Mouse (Mus musculus): ENCODE data around the gene Malrd1. TPM values are rescaled to one million over a fixed set of nuclear protein-coding genes. Genes with fewer than 3 reads are reported as not detected.
"Not testable (repeated sequence)": the region's sequence is repeated elsewhere in the genome, so short reads cannot be mapped to it uniquely, and the experiment has no call there.

The Malrd1 gene
- polyA plus RNA-seq, 1 experiment from 2014 or later = not detected

GRCm38 (mm10) chr2:15893418-15894120 is 367.3 kb downstream of the Malrd1 start:
- no peaks in the 10 kb centered on the region for H3K4me1 ChIP-seq
- no peak for DNase-seq (ENCODE audit: low spot score)
- H3K36me3 ChIP-seq = no peaks in the 10 kb centered on the region
- no peaks in the 10 kb centered on the region for H3K27me3 ChIP-seq (ENCODE audit: low read depth, poor library complexity, severe bottlenecking)
- no peak overlapping the region for H3K4me3 ChIP-seq
- no peak overlapping the region for H3K27ac ChIP-seq
- WGBS = 90% methylated on average over 1 of the region's 1 CpGs
- no peaks in the 10 kb centered on the region for H3K9me3 ChIP-seq (replicated peaks)

- Histone ChIP-seq H3K27ac (no peak overlapping the region), H3K4me1 (no peaks in the 10 kb centered on the region), H3K36me3 (no peaks in the 10 kb centered on the region), H3K27me3 (ENCODE audit: low read depth, poor library complexity, severe bottlenecking) (no peaks in the 10 kb centered on the region), H3K4me3 (no peak overlapping the region), H3K9me3 (replicated peaks) (no peaks in the 10 kb centered on the region)
- DNase-seq (ENCODE audit: low spot score) = no peak
- 56% methylated on average over 3 of the region's 3 CpGs for WGBS
Observed at GRCm38 (mm10) chr2:15925432-15925831, 399.2 kb downstream of the Malrd1 start.

DNA sequence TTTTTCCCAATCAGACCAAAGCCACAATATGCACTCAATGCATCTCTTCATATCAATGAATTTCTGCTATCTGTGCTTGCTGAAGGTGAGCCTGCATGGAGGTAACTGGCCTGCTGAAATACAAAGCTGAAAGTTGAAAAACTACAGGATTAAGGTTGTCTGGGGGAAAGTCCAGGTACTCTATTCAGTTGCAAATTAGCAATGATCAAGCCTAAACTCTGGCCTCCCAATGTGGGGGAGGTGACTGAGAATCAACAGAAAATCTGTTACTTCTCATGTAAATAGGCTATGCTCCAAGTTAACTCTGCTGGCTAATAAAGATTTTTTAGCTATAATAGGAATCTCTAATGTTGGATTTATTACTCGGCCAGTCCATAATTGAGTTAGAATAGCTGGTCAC is 399.8 kb downstream of the Malrd1 start:
- no peaks in the 10 kb centered on the region for H3K4me1 ChIP-seq
- no peak overlapping the region for H3K4me3 ChIP-seq
- no peak overlapping the region for H3K27ac ChIP-seq
- 76% methylated on average over 1 of the region's 1 CpGs for WGBS
- H3K27me3 ChIP-seq (ENCODE audit: low read depth, poor library complexity, severe bottlenecking) = no peaks in the 10 kb centered on the region
- DNase-seq (ENCODE audit: low spot score) = no peak
- H3K9me3 ChIP-seq (replicated peaks) = no peaks in the 10 kb centered on the region
- no peaks in the 10 kb centered on the region for H3K36me3 ChIP-seq

GRCm38 (mm10) chr2:15931479-15931878 is 405.2 kb downstream of the Malrd1 start:
- Histone ChIP-seq H3K36me3 (no peaks in the 10 kb centered on the region), H3K27ac (no peak overlapping the region), H3K27me3 (ENCODE audit: low read depth, poor library complexity, severe bottlenecking) (no peaks in the 10 kb centered on the region), H3K4me3 (no peak overlapping the region), H3K4me1 (no peaks in the 10 kb centered on the region), H3K9me3 (replicated peaks) (no peaks in the 10 kb centered on the region)
- DNase-seq (ENCODE audit: low spot score) = no peak
- 82% methylated on average over 1 of the region's 1 CpGs for WGBS

DNA sequence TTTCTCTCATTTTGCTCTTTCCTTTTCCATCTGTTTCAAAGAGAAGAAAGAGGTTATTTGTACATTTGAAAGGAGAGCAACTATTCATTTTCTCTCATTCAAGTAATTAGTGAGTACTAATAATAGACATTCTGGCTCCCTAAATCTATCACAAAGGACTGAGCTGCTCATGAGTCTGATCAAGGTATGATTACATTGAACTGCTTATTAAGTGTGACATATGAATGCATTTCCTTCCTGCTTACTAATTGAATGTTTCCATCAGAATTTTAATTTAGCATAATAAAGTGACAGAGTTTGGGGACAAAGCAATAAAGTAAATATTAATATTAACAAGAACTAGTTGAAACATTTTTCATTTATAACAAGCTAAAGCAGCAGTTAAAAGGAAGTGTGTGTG is 405.6 kb downstream of the Malrd1 start:
- Histone ChIP-seq H3K9me3 (replicated peaks) (no peaks in the 10 kb centered on the region), H3K27ac (no peak overlapping the region), H3K36me3 (no peaks in the 10 kb centered on the region), H3K27me3 (ENCODE audit: low read depth, poor library complexity, severe bottlenecking) (no peaks in the 10 kb centered on the region), H3K4me3 (no peak overlapping the region), H3K4me1 (no peaks in the 10 kb centered on the region)
- no peak for DNase-seq (ENCODE audit: low spot score)

DNA sequence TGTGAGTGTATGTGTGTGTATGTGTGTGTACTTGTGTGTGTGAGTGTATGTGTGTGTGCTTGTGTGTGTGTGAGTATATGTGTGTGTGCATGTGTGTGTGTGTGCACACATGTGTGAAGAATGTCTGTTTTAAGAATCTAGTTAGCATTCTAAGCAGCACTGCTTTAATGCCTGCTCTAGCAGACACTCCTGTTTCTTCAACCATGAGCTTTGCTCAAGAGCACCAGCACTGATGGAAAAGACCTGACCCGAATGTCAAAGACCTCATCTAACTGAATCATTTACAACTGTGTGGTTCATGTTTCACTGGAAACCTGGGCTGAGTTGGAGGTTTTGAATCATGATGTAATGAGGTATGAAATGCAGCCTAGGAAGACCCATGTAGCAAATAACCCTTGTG is 406.1 kb downstream of the Malrd1 start:
- Histone ChIP-seq H3K36me3 (no peaks in the 10 kb centered on the region), H3K9me3 (replicated peaks) (no peaks in the 10 kb centered on the region), H3K27me3 (ENCODE audit: low read depth, poor library complexity, severe bottlenecking) (no peaks in the 10 kb centered on the region), H3K4me3 (no peak overlapping the region), H3K4me1 (no peaks in the 10 kb centered on the region), H3K27ac (no peak overlapping the region)
- WGBS = 68% methylated on average over 1 of the region's 1 CpGs
- no peak for DNase-seq (ENCODE audit: low spot score)

DNA sequence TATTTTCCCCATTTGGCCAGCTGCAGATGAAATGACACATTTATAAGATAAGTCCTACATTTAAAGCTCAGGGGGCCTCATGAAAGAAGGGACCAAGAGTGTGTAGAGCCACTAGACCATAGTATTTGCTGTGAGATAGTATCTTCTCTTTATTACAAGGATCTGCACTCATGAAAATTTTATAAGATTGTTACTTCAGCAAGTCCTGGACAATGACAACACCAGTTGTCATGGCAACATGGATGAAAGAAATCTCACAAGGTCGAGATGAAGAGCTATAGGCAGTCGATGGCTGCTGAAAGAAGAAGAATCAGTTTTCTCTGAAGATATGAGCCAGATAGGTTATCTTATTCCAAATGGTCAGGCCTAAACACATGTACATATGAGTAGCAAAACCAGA is 476.6 kb downstream of the Malrd1 start:
- 69% methylated on average over 2 of the region's 2 CpGs for WGBS
- Histone ChIP-seq H3K27ac (no peak overlapping the region), H3K36me3 (no peaks in the 10 kb centered on the region), H3K9me3 (replicated peaks) (no peaks in the 10 kb centered on the region), H3K27me3 (ENCODE audit: low read depth, poor library complexity, severe bottlenecking) (no peaks in the 10 kb centered on the region), H3K4me1 (no peaks in the 10 kb centered on the region), H3K4me3 (no peak overlapping the region)
- no peak for DNase-seq (ENCODE audit: low spot score)

GRCm38 (mm10) chr2:16017046-16017445 is 490.8 kb downstream of the Malrd1 start:
- not testable (repeated sequence) for H3K27ac ChIP-seq; H3K4me3 ChIP-seq; DNase-seq (ENCODE audit: low spot score); H3K36me3 ChIP-seq; H3K27me3 ChIP-seq (ENCODE audit: low read depth, poor library complexity, severe bottlenecking); H3K4me1 ChIP-seq; H3K9me3 ChIP-seq (replicated peaks)
- WGBS = 91% methylated on average over 2 of the region's 2 CpGs

DNA sequence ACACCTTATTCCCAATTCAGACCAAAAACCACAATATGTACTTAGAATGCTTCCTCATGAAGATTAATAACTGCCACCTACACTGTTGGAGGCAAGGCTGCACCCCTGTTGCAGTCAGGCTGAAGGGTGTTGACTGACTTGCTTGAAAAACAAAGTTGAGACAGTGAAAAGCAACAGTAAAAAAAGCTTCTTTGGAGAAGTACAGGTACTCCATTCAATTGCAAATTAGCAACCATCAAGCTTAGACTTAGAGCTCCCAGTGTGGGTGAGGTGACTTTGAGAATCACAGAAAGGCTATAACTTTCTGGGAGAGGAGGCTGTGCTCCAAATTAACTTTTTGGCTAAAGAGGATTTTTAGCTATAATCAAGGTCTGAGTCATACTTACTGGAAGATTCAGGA is 491.4 kb downstream of the Malrd1 start:
- not testable (repeated sequence) for DNase-seq (ENCODE audit: low spot score); H3K36me3 ChIP-seq; H3K4me1 ChIP-seq

GRCm38 (mm10) chr2:16029752-16030151 is 503.5 kb downstream of the Malrd1 start:
- 63% methylated on average over 12 of the region's 12 CpGs for WGBS
- H3K4me1 ChIP-seq = no peaks in the 10 kb centered on the region
- H3K4me3 ChIP-seq = no peak overlapping the region
- H3K9me3 ChIP-seq (replicated peaks) = no peaks in the 10 kb centered on the region
- no peak for DNase-seq (ENCODE audit: low spot score)
- H3K27ac ChIP-seq = no peak overlapping the region
- H3K36me3 ChIP-seq = no peaks in the 10 kb centered on the region
- H3K27me3 ChIP-seq (ENCODE audit: low read depth, poor library complexity, severe bottlenecking) = no peaks in the 10 kb centered on the region

More for the DNA sequence above, 491.4 kb downstream of the Malrd1 start:
- H3K27ac ChIP-seq; H3K27me3 ChIP-seq (ENCODE audit: low read depth, poor library complexity, severe bottlenecking); H3K9me3 ChIP-seq (replicated peaks); H3K4me3 ChIP-seq: not testable (repeated sequence)

- no peak for DNase-seq (ENCODE audit: low spot score)
- no peaks in the 10 kb centered on the region for H3K9me3 ChIP-seq (replicated peaks)
- no peak overlapping the region for H3K4me3 ChIP-seq
- H3K36me3 ChIP-seq = no peaks in the 10 kb centered on the region
- H3K27me3 ChIP-seq (ENCODE audit: low read depth, poor library complexity, severe bottlenecking) = no peaks in the 10 kb centered on the region
- H3K4me1 ChIP-seq = no peaks in the 10 kb centered on the region
- WGBS = 71% methylated on average over 4 of the region's 4 CpGs
- H3K27ac ChIP-seq = no peak overlapping the region
Observed at GRCm38 (mm10) chr2:16031559-16031958, 505.3 kb downstream of the Malrd1 start.

DNA sequence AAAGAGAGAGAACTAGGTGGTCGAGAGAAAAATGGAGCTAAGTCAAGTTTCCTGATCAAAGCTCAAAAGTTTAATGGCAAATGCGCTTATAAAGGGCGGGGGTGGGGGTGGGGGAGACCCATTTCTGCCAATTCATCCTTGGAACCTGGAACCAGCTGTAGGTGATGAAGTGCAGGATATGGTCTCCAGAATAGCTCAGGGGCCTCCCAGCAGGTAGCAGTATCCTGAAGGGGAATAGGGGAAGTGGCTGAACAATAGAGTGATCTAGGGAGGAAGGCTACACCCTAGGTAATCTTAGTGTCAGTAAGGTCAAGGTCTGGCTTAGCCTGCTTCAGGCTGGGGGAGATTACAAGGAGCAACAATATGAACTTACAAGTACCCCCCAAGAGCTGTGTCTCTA is 506.5 kb downstream of the Malrd1 start:
- Histone ChIP-seq H3K4me1 (no peaks in the 10 kb centered on the region), H3K9me3 (replicated peaks) (no peaks in the 10 kb centered on the region), H3K4me3 (no peak overlapping the region), H3K27ac (no peak overlapping the region), H3K27me3 (ENCODE audit: low read depth, poor library complexity, severe bottlenecking) (no peaks in the 10 kb centered on the region), H3K36me3 (no peaks in the 10 kb centered on the region)
- DNase-seq (ENCODE audit: low spot score) = no peak
- 64% methylated on average over 3 of the region's 3 CpGs for WGBS

DNA sequence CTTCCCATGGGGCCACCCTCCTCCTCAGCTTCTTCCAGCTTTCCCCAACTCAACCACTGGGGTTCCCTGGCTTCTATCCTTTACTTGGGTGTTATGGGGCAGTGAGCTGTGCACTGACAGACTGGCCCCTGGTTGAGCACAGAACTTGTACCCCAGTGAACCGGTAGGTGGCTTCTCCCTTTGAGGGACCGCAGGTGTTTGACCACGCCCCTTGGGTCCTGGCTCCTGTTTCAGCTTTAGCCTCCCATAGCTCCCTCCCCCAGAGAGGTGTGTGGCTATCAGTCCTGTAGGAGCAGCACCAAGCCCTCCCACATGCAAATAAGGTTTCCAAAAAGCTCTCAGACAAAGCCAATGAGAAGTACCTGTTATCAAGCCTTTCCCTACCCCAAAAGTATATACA is 584.4 kb downstream of the Malrd1 start:
- DNase-seq (ENCODE audit: low spot score) = no peak
- 56% methylated on average over 3 of the region's 3 CpGs for WGBS

DNA sequence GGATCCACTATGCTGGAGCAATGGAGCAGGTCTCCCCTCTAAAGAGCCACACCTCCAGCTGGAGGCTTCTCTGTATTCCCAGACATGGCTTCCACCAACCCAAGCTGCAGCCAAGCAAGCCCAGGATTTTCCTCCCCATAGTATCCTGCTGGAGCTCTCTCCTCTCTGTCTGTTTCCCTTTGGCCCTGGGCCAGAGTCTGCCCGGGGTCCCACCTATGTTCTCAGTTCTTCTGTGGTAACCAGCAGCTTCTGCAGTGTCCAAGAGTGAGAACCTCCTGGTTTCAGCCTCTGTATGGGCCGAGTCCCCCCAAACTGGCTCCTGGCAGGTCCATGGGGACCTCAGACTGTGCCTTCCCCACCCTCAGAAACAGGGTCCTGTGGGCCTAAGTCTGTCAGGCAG is 587.1 kb downstream of the Malrd1 start:
- no peaks in the 10 kb centered on the region for H3K27me3 ChIP-seq (ENCODE audit: low read depth, poor library complexity, severe bottlenecking)
- H3K4me1 ChIP-seq = no peaks in the 10 kb centered on the region
- 85% methylated on average over 2 of the region's 2 CpGs for WGBS
- no peak overlapping the region for H3K4me3 ChIP-seq
- H3K9me3 ChIP-seq (replicated peaks) = no peaks in the 10 kb centered on the region
- H3K36me3 ChIP-seq = no peaks in the 10 kb centered on the region
- no peak overlapping the region for H3K27ac ChIP-seq
- no peak for DNase-seq (ENCODE audit: low spot score)

More for the DNA sequence above, 584.4 kb downstream of the Malrd1 start:
- no peak overlapping the region for H3K27ac ChIP-seq
- no peaks in the 10 kb centered on the region for H3K4me1 ChIP-seq
- no peaks in the 10 kb centered on the region for H3K9me3 ChIP-seq (replicated peaks)
- H3K27me3 ChIP-seq (ENCODE audit: low read depth, poor library complexity, severe bottlenecking) = no peaks in the 10 kb centered on the region
- H3K4me3 ChIP-seq = no peak overlapping the region
- H3K36me3 ChIP-seq = no peaks in the 10 kb centered on the region
